Mouse (Mus musculus): ENCODE measurements around the gene Wdr46.

DNA sequence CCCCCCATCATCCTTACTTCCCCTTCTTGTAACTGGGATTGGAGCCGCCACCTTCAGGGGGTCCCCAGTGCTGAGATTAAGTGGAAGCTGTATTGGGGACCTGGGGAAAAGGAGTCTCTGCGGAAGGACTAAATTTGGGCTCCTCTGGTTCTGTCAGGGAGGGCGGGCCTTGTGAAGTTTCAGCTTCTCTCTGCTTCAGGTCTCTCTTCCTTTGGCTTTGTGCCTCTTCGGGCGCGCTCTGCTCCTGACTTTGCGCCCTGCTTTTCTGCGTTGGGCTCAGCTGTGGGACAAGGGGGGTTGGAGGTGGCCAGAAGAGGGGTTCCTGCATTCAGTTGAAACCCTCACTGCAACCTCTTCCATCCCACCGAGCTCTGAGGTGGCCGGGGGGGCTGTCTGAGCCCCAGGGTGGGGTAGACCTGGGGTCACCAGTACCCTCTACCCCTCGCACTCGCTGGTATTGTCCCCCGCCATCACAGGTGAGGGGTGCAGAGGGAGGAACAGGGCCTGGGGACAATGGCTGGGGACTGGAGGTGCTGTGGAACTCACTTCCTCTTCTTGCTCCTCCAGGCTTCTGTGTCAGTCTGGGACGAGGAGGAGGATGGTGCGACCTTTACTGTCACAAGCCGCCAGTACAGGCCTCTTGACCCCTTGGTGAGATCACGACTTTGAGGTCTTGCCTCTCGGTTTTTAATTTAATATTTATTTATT is 9.1 kb upstream of the Wdr46 start:
- no peak for TF ChIP-seq CTCF (IDR thresholded peaks at IDR 0.05; ENCODE audit: borderline replicate concordance, insufficient read depth, low read length)
- TF ChIP-seq POLR2A (IDR thresholded peaks at IDR 0.05; ENCODE audit: low read depth, low read length): no peak

Measured in embryonic fibroblast, embryonic 13.5 days (primary cell).